Mouse (Mus musculus) heart, postnatal 36 days (tissue): ENCODE measurements around the gene Wwp2. TPM values are rescaled to one million over a fixed set of nuclear protein-coding genes. Genes with fewer than 3 reads are reported as not detected.
A peak's percentile ranks its signal among the peaks of the same experiment; 100 is the strongest.

Experiments used
- DNase-seq, 2 experiments: peaks; one replicate each; pipeline ENCODE4 v3.0.0; 2021 to 2022
- intact Hi-C: fragments of 180-260 bp; cut with DNase I; formaldehyde crosslinking; loops from one replicate; pipeline ENCODE4 v1.15.1; 2025
- microRNA-seq, 2 experiments: library from miRNA; unstranded; fragments of <30 nt; microRNA quantifications; one replicate each; pipeline ENCODE4 v1.2.0; 2021; ENCODE audit warnings: borderline number of aligned reads in 2 of 2
- total RNA-seq, 2 experiments: library from RNA; stranded (reverse); gene quantifications; 2 replicates each; pipeline ENCODE4 v1.2.3; 2021

Wwp2 gene
- total RNA-seq, 2 experiments from 2014 or later: 23.9 to 26.1 TPM

- DNase-seq: peak; percentile 95 to 96
- intact Hi-C loops: loop anchor here (10.0 kb wide), 1 partner anchor 1977 kb away; the partner anchor contains the start of genes Dhx38 and Txnl4b
Observed at GRCm38 (mm10) chr8:107587995-107588780, 152.0 kb downstream of the Wwp2 start, which contains the start of gene Psmd7. TSS of gene Psmd7 (minus strand) at chr8:107588464.

GRCm38 (mm10) chr8:107593967-107594729 lies 158.0 kb downstream of the Wwp2 start:
- intact Hi-C loops: no loop called here
- DNase-seq: no peak

- intact Hi-C loops: no loop called here
- no peak for DNase-seq
Observed at GRCm38 (mm10) chr8:107594817-107595216, 158.7 kb downstream of the Wwp2 start.

- intact Hi-C loops: no loop called here
- DNase-seq: no peak
Observed at GRCm38 (mm10) chr8:107597731-107598130, 161.6 kb downstream of the Wwp2 start.

GRCm38 (mm10) chr8:107599691-107600090 lies 163.5 kb downstream of the Wwp2 start:
- intact Hi-C loops: loop anchor here (5.0 to 10.0 kb wide), 3 partner anchors 285 to 1935 kb away; no protein-coding TSS in a partner anchor
- DNase-seq: no peak

- intact Hi-C loops: loop anchor here (5.0 to 10.0 kb wide), 3 partner anchors 282 to 1932 kb away; no protein-coding TSS in a partner anchor
- DNase-seq: peak; percentile 40 to 60
Observed at GRCm38 (mm10) chr8:107603026-107603425, 166.9 kb downstream of the Wwp2 start.

Small RNA genes lying within 50 kb of the gene (microRNA-seq; reads per million reads assigned to microRNA genes)
- gene Mir140: 2,542 to 3,316 reads per million in 2 experiments

Other genes with a start within 250 kb of the Wwp2 start
- gene Nfat5, start 142.9 kb upstream of the Wwp2 start, total RNA-seq: 10 to 100 TPM; 26.4 to 29.3 TPM
- 10 to 100 TPM; 33.2 to 57.3 TPM for gene Nqo1, start 33.2 kb upstream of the Wwp2 start, total RNA-seq
- 10 to 100 TPM; 21.6 to 24.1 TPM for gene Nob1, start 11.3 kb upstream of the Wwp2 start, total RNA-seq
- 100 to 1,000 TPM in 1 of 2 experiments, 10 to 100 TPM in 1; 95.7 to 104 TPM for gene Psmd7, start 152.1 kb downstream of the Wwp2 start, total RNA-seq